Mouse (Mus musculus): Measurements from ENCODE around the gene Slc17a3.

Gene Slc17a3

GRCm38 (mm10) chr13:23873141-23873540, 33.9 kb downstream of the Slc17a3 start:
- no peak for DNase-seq (ENCODE audit: extremely low spot score)

- DNase-seq (ENCODE audit: extremely low spot score), result no peak
Measured at GRCm38 (mm10) chr13:23879106-23879505, 39.9 kb downstream of the Slc17a3 start.

DNA sequence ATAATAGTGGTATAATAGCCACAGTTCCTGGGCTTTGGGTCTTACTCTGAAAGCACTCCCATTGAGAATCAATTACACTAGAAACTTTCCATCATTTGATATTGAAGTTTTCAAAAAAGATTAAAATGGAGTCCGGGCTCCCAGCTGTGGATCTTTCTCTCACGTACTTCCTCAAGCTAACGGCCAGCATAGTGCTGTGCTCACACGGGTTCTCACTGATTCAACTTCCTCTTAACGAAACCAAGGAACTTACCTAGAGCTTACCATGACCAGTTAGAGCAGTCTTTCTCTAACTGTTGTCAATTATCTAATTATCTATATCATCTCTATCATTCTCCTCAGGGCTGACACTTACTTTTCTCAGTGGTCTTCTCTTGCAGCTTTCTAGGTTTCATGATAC, 40.4 kb downstream of the Slc17a3 start:
- DNase-seq (ENCODE audit: extremely low spot score), result no peak

DNA sequence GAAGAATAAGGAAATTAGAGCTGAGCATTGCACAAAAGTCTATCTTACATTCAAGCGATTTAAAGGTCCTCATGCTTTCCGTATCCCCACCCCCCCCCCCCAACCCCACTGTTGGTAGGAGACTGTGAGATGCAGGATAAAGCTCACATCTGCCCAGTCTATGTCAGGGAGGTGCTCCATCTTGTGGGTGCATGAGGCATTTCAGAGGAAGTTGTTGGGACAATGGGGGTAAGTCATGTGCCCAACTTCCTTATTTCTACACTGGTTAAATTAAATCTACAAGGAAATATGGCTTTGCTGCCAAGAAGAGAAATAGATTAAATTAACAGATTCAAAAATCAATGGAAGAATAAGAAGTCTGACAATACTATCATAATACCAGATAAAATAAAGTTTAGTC, 46.3 kb downstream of the Slc17a3 start:
- peak; percentile 17 for DNase-seq (ENCODE audit: extremely low spot score)

GRCm38 (mm10) chr13:23887026-23887725, 47.9 kb downstream of the Slc17a3 start:
- DNase-seq (ENCODE audit: extremely low spot score), result no peak

DNA sequence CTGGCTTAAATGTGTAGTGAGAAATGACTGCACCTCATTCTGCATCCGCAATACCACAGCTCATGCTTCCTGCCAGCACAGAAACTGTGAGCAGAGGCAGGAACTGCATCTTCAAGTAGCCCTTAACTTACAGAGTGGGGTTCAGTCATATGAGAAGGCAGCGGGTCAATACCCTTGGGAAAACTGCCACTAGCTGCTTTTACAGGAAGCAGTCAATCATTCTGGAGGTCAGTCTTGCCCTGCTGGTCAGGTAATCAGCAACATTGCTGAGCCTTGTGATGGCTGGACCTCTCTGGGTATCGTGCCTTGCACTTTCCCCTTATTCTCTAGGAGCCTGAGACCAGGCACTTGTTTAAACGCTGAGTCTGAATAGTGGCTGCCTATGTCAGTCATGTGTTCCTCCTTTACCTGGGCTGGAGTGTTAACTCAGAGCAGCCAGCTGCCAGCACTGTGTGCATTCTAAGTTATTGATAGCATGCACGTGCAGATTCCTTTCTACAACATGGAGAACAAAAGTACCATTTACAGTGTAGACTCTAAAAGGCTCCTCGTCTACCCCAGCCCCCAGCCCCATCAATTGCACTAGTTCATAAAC, 49.9 kb downstream of the Slc17a3 start:
- DNase-seq (ENCODE audit: extremely low spot score), result peak; percentile 12

DNA sequence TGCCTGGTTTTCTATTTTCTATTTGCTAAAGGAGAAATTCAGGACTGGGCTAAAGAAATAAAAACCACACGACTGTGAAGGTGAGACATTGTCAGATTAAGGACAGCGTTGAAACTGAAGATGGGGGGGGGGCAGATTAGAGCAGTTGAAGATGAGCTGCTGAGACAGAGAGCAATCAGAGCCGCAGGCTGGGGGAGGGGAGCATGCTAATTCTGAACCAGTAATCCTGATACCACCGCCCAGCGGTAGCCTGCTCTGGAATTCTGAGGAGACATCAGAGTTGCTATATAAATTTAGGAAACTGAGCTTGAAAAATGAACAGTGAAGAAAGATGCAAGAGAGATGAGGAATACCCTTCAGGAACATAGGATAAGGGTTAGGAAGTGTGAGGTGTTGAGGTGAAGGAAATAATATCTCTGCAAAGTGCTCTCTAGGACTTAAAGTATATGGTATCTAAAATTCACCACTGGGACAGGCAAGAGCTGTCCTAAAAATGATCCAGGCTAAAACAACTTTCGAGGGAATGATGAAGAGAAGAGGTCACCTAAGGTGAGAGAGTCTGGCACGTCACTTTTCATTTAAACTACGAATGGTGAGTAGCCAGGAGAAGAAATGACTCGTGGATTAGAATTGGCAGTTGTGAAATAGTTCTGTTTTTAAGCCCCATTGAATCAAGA, 53.5 kb downstream of the Slc17a3 start:
- no peak for DNase-seq (ENCODE audit: extremely low spot score)

- peak; percentile 14 for DNase-seq (ENCODE audit: extremely low spot score)
Measured at GRCm38 (mm10) chr13:23893269-23893593, 54.0 kb downstream of the Slc17a3 start.

GRCm38 (mm10) chr13:23898242-23898641, 59.0 kb downstream of the Slc17a3 start:
- DNase-seq (ENCODE audit: extremely low spot score), result no peak

GRCm38 (mm10) chr13:23906906-23907305, 67.7 kb downstream of the Slc17a3 start:
- DNase-seq (ENCODE audit: extremely low spot score), result no peak

DNA sequence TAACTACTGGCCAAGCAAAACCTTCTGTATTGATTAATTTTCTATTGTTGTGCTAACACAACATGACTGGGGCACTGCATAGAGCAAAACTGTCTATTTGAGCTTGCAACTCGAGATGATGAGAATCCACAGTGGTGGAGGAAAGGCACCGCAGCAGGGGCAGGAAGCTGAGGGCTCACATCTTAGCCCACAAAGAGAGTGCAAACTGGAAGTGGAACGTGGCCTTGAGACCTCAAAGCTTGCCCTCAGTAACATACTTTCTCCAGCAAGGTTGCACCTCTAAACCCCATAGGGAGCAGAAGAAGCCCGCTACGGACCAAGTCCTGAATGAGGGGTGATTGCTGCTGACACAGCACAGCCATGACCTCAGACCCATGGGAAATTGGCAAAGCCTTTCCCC, 70.9 kb downstream of the Slc17a3 start:
- DNase-seq (ENCODE audit: extremely low spot score), result no peak
